In the genomic region with DNA sequence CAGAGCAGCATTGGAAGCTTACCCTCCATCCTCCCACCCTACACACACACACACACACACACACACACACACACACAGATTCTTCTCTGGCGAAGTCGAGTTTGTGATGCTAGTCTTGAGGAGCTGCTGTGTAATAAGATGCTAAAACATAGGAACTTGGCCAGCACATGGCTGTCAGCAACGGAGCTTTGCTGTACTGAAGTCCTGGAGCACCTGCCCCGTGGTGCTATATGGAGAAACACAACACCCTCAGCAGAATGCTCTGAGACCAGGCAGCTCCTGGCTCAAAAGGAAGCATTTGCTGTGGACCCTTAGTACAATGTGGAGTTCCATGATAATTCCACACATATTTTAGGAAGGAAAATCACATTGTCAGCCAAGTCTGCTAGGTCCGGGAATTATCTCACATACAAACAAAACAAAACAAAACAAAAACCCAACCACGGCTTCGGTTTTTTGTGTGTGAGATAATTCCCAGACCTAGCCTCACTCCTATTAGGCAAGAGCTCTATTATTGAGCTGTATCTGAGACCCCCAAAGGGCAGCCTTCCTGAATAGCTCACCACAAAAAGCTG, we compare ENCODE assay signal across 13 mouse cellular contexts. TPM values are rescaled to one million over a fixed set of nuclear protein-coding genes. Genes with fewer than 3 reads are reported as not detected.
DNase-seq lines count a peak whose midpoint lies in the region; ATAC-seq and TF ChIP-seq lines count a peak whose summit lies in the region.
"Had no signal": no experiment of that assay in that cellular context is flagged by ENCODE, and none has a peak within 500 bp of the region (broad histone marks: within the 10 kb centered on the region; RNA-seq: fewer than 3 reads in every experiment).

No protein-coding gene starts in this region.

- H3K9ac ChIP-seq in forebrain, embryonic 15.5 days (replicated peaks) = no peak overlapping the region
- H3K9ac ChIP-seq in heart, embryonic 15.5 days = no peak overlapping the region
- no peak overlapping the region for H3K9ac ChIP-seq in midbrain, embryonic 15.5 days
- H3K9ac ChIP-seq: liver, embryonic 14.5 days; midbrain, embryonic 13.5 days; neural tube, embryonic 15.5 days had no signal

- peaks cover 7% of the 10 kb centered on the region for H3K27me3 ChIP-seq in forebrain, embryonic 10.5 days (ENCODE audit: poor library complexity, severe bottlenecking)
- no peaks in the 10 kb centered on the region for H3K27me3 ChIP-seq in forebrain, embryonic 15.5 days
- no peaks in the 10 kb centered on the region for H3K27me3 ChIP-seq in heart, embryonic 15.5 days
- no peaks in the 10 kb centered on the region for H3K27me3 ChIP-seq in midbrain, embryonic 15.5 days (replicated peaks)
- H3K27me3 ChIP-seq: midbrain, embryonic 13.5 days; neural tube, embryonic 15.5 days had no signal

- WGBS in forebrain, embryonic 10.5 days = 71% methylated on average over 7 of the region's 7 CpGs
- 29% methylated on average over 7 of the region's 7 CpGs for WGBS in forebrain, embryonic 15.5 days
- WGBS in heart, embryonic 15.5 days = 48% methylated on average over 7 of the region's 7 CpGs
- 47% methylated on average over 7 of the region's 7 CpGs for WGBS in midbrain, embryonic 15.5 days

- H3K4me1 ChIP-seq in forebrain, embryonic 10.5 days = peaks cover 29% of the 10 kb centered on the region
- H3K4me1 ChIP-seq in forebrain, embryonic 15.5 days = peaks cover 24% of the 10 kb centered on the region
- peaks cover 37% of the 10 kb centered on the region for H3K4me1 ChIP-seq in heart, embryonic 15.5 days (replicated peaks)
- peaks cover 17% of the 10 kb centered on the region for H3K4me1 ChIP-seq in midbrain, embryonic 15.5 days

- no peak overlapping the region for H3K4me2 ChIP-seq in forebrain, embryonic 15.5 days (replicated peaks)
- H3K4me2 ChIP-seq in heart, embryonic 15.5 days = peak overlapping the region; percentile 9; the same call in 1 of the 2 replicates
- no peak overlapping the region for H3K4me2 ChIP-seq in midbrain, embryonic 15.5 days
- H3K4me2 ChIP-seq: midbrain, embryonic 13.5 days; neural tube, embryonic 15.5 days had no signal

- peak overlapping the region; percentile 72 for H3K27ac ChIP-seq in forebrain, embryonic 10.5 days
- H3K27ac ChIP-seq in forebrain, embryonic 15.5 days (replicated peaks) = no peak overlapping the region
- peak overlapping the region; percentile 86 for H3K27ac ChIP-seq in layer of hippocampus, adult 2 months
- peak overlapping the region; percentile 60 for H3K27ac ChIP-seq in heart, embryonic 15.5 days
- H3K27ac ChIP-seq in midbrain, embryonic 15.5 days = no peak overlapping the region
- H3K27ac ChIP-seq: liver, embryonic 14.5 days had no signal

- H3K9me3 ChIP-seq in forebrain, embryonic 10.5 days = peaks cover 18% of the 10 kb centered on the region
- no peaks in the 10 kb centered on the region for H3K9me3 ChIP-seq in forebrain, embryonic 15.5 days
- no peaks in the 10 kb centered on the region for H3K9me3 ChIP-seq in heart, embryonic 15.5 days (replicated peaks)
- H3K9me3 ChIP-seq in midbrain, embryonic 15.5 days = no peaks in the 10 kb centered on the region
- H3K9me3 ChIP-seq: neural tube, embryonic 15.5 days had no signal

- no peaks in the 10 kb centered on the region for H3K36me3 ChIP-seq in forebrain, embryonic 10.5 days (replicated peaks)
- no peaks in the 10 kb centered on the region for H3K36me3 ChIP-seq in forebrain, embryonic 15.5 days
- no peaks in the 10 kb centered on the region for H3K36me3 ChIP-seq in heart, embryonic 15.5 days
- H3K36me3 ChIP-seq in midbrain, embryonic 15.5 days (replicated peaks) = no peaks in the 10 kb centered on the region
- H3K36me3 ChIP-seq: G1E; midbrain, embryonic 13.5 days; neural tube, embryonic 15.5 days had no signal

- ATAC-seq in forebrain, embryonic 15.5 days (replicated peaks) = no peak
- ATAC-seq in heart, embryonic 15.5 days (replicated peaks; ENCODE audit: insufficient number of reproducible peaks, insufficient read depth, low FRiP score, low read depth) = no peak
- no peak for ATAC-seq in midbrain, embryonic 15.5 days (replicated peaks)

- DNase-seq in forebrain, embryonic 10.5 days (ENCODE audit: extremely low spot score, low spot score) = no peak
- DNase-seq in layer of hippocampus, adult 2 months (ENCODE audit: low spot score in 2 of 2) = no peak
- no peak for DNase-seq in layer of hippocampus, postnatal 10 days (ENCODE audit: low spot score in 2 of 2)
- peak; percentile 64 for DNase-seq in NIH3T3 (ENCODE audit: low read depth)
- DNase-seq in frontal cortex, postnatal 36 days (ENCODE audit: low spot score in 2 of 2) = no peak
- DNase-seq: cerebellum, adult 11 months had no signal

- no peak for TF ChIP-seq CTCF in layer of hippocampus, adult 2 months (conservative IDR thresholded peaks at IDR 0.05)

- H3K4me3 ChIP-seq in forebrain, embryonic 10.5 days = no peak overlapping the region
- no peak overlapping the region for H3K4me3 ChIP-seq in forebrain, embryonic 15.5 days
- H3K4me3 ChIP-seq in layer of hippocampus, adult 2 months = no peak overlapping the region
- no peak overlapping the region for H3K4me3 ChIP-seq in heart, embryonic 15.5 days
- no peak overlapping the region for H3K4me3 ChIP-seq in midbrain, embryonic 15.5 days
- H3K4me3 ChIP-seq: midbrain, embryonic 13.5 days; neural tube, embryonic 15.5 days had no signal

RNA-seq across cellular contexts. Expression of a gene that starts 36.0 kb away (rescaled TPM):
- polyA plus RNA-seq in forebrain, embryonic 10.5 days (2016; fragmentation: Nextera tagmentation; extraction: Ambion mirVana) = 10.1 and 10.5 TPM in 2 replicates
- 7.5 and 8.6 TPM in 2 replicates for polyA plus RNA-seq in forebrain, embryonic 15.5 days (2015; fragmentation: Nextera tagmentation; extraction: Ambion mirVana)
- 10 to 100 TPM; 20.6 to 25.6 TPM for total RNA-seq in layer of hippocampus, adult 2 months (2021)
- 10 to 100 TPM; 19.8 TPM for total RNA-seq in layer of hippocampus, postnatal 10 days (2021)
- polyA plus RNA-seq in heart, embryonic 15.5 days (2015; fragmentation: Nextera tagmentation; extraction: Ambion mirVana) = 17.2 and 17.3 TPM in 2 replicates
- 6.4 and 7.2 TPM in 2 replicates for polyA plus RNA-seq in midbrain, embryonic 15.5 days (2015; fragmentation: Nextera tagmentation; extraction: Ambion mirVana)

RNA-seq across cellular contexts. Expression of a gene that starts 42.9 kb away (rescaled TPM):
- 8.2 and 10.6 TPM in 2 replicates for polyA plus RNA-seq in forebrain, embryonic 10.5 days (2016; fragmentation: Nextera tagmentation; extraction: Ambion mirVana)
- 13.1 and 13.2 TPM in 2 replicates for polyA plus RNA-seq in forebrain, embryonic 15.5 days (2015; fragmentation: Nextera tagmentation; extraction: Ambion mirVana)
- 10 to 100 TPM; 82.5 to 85.2 TPM for total RNA-seq in layer of hippocampus, adult 2 months (2021)
- total RNA-seq in layer of hippocampus, postnatal 10 days (2021) = 10 to 100 TPM; 67.8 to 77.0 TPM
- polyA plus RNA-seq in heart, embryonic 15.5 days (2015; fragmentation: Nextera tagmentation; extraction: Ambion mirVana) = 6.5 and 7.7 TPM in 2 replicates
- 11.5 and 13.3 TPM in 2 replicates for polyA plus RNA-seq in midbrain, embryonic 15.5 days (2015; fragmentation: Nextera tagmentation; extraction: Ambion mirVana)

Comparison
In these comparisons a context has a peak if more than half of its experiments do, and no peak if none do; other contexts are left out.
1. H3K27ac ChIP-seq: peak in forebrain, embryonic 10.5 days (single experiment), layer of hippocampus, adult 2 months (single experiment) and heart, embryonic 15.5 days (single experiment); none in forebrain, embryonic 15.5 days (single experiment) and midbrain, embryonic 15.5 days (single experiment).